Mouse (Mus musculus) heart, embryonic 10.5 days (tissue): ENCODE measurements at regions not wholly inside any gene's neighbourhood (a gene's known extent, or its start where the extent isn't known, plus 50 kb on each side); places are given as distances from the start of the nearest gene placed in this dataset.

ENCODE experiments used
- DNase-seq: peaks from one replicate; pipeline ENCODE4 v3.0.0-alpha.2; 2017; ENCODE audit warnings: low spot score
- H3K27ac ChIP-seq: fragments of 300-500 bp; sonication (generic); 2 replicates; pipeline ENCODE4 v1.5.1; 2016; ENCODE audit warnings: mild to moderate bottlenecking
- H3K27me3 ChIP-seq: fragments of 300-500 bp; sonication (generic); 2 replicates; pipeline ENCODE4 v1.6.1; 2016; ENCODE audit warnings: mild to moderate bottlenecking; ENCODE audit not compliant: poor library complexity, insufficient read depth, severe bottlenecking
- H3K36me3 ChIP-seq: fragments of 300-500 bp; sonication (generic); 2 replicates; pipeline ENCODE4 v1.6.1; 2016; ENCODE audit warnings: mild to moderate bottlenecking, moderate library complexity
- H3K4me1 ChIP-seq: fragments of 300-500 bp; sonication (generic); 2 replicates; pipeline ENCODE4 v1.6.1; 2016; ENCODE audit warnings: mild to moderate bottlenecking
- H3K4me3 ChIP-seq: fragments of 300-500 bp; sonication (generic); 2 replicates; pipeline ENCODE4 v1.5.1; 2016; ENCODE audit warnings: mild to moderate bottlenecking, moderate library complexity
- H3K9me3 ChIP-seq: fragments of 300-500 bp; sonication (generic); 2 replicates; pipeline ENCODE4 v1.6.1; 2016; ENCODE audit warnings: mild to moderate bottlenecking, moderate library complexity
- WGBS: fragments of 180-500 bp; shearing (Covaris S2); methylation state at CpG from one replicate; pipeline ENCODE4 v1.1.7; 2016; 5-methylcytosine and 5-hydroxymethylcytosine counted together

DNA sequence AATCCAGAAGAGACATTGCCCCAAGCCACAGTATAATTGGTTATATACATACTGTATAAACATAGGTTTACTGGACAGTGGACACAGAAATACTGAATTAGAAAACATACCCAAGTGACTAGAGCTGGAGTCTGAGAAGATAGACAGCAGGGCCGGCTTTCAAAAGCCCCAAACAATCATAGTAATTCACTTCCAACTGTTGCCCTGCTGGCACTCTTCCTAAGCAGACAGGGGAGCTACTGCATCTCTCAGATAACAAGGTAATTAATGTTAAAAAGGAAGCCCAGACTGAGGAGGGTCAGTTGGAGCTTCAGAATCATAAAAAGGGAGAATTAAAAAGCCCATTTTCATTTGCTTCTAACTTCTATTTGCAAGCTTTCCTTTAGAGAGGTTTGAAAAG lies 764.5 kb downstream of the Vgll3 start:
- H3K9me3 ChIP-seq, result no peaks in the 10 kb centered on the region
- no peaks in the 10 kb centered on the region for H3K4me1 ChIP-seq
- H3K4me3 ChIP-seq, result no peak overlapping the region
- WGBS, result 36% methylated on average over 1 of the region's 1 CpGs
- H3K27me3 ChIP-seq, result no peaks in the 10 kb centered on the region
- no peak overlapping the region for H3K27ac ChIP-seq
- no peak for DNase-seq
- H3K36me3 ChIP-seq, result no peaks in the 10 kb centered on the region

DNA sequence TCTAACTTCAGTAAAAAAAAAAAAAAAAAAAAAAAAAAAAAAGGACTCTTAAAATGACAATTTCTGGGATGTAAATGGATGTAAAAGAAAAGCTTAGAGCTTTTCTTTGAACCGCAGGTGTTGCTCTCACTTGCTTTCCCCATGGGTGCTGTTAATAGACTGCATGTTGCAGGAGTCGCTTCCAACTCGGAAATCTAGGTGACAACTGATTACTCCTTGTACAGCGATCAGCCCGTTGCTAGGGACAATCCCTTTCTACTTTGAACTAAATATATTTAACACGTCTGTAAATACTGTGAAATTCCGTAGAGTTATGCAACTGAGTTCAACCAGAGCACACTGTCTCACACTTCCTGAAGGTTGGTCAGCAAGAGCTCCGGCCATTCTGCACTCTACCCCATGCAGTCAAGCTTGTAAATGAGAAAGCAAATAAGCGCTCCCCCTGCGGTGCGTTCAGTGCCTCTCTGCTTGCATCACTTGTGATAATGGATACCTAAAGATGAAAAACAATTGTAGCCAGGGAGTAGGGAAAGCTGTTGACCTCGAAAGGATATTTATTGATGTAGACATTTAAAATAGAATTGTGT lies 770.7 kb downstream of the Vgll3 start:
- H3K27ac ChIP-seq, result no peak overlapping the region
- H3K36me3 ChIP-seq, result no peaks in the 10 kb centered on the region
- peak overlapping the region; percentile 44 for H3K4me3 ChIP-seq
- DNase-seq, result no peak
- H3K9me3 ChIP-seq, result no peaks in the 10 kb centered on the region
- H3K27me3 ChIP-seq, result no peaks in the 10 kb centered on the region
- H3K4me1 ChIP-seq, result no peaks in the 10 kb centered on the region
- 6% methylated on average over 12 of the region's 12 CpGs for WGBS

DNA sequence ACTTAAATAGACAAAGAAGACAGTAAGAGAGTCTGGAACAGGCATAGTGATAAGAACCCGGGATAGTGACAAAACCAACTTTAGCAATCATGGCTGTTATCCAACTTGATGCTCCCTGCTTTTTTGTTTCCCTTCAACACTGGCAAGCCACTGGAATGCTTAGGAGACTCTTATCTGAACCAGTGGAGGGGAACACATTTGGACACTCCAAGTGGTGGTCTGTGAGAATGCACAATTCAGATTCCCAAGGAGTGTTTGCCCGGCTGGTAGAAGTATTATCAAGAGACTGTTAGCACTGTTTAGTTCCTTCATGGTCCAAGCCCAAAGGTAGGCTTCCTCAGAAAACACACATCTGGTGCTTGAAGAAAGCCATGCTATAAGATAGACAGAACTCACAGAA lies 787.2 kb downstream of the Vgll3 start:
- Histone ChIP-seq H3K27ac (no peak overlapping the region), H3K9me3 (no peaks in the 10 kb centered on the region), H3K4me1 (no peaks in the 10 kb centered on the region), H3K27me3 (no peaks in the 10 kb centered on the region), H3K36me3 (no peaks in the 10 kb centered on the region), H3K4me3 (no peak overlapping the region)
- WGBS, result 26% methylated on average over 2 of the region's 2 CpGs
- no peak for DNase-seq

DNA sequence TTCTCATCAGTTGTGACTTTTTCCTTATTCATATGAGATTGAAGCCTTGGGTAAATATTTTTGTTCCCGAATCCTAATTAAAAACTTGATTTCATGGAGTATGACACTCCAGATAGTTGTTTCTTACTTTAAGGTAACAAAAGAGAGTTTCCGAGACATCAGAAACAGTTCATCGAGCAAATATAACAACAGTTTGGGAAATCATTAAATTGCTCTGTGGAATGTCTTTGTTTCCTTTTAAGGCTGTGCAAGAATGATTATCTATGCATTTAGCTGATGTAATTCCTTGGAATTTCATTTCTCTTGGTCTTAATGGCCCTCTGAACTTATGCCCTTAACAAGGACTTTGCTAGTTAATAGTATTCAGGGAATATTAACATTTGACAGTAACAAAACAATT lies 787.6 kb downstream of the Vgll3 start:
- no peak overlapping the region for H3K27ac ChIP-seq
- 87% methylated on average over 3 of the region's 3 CpGs for WGBS
- H3K36me3 ChIP-seq, result no peaks in the 10 kb centered on the region
- DNase-seq, result no peak
- H3K9me3 ChIP-seq, result no peaks in the 10 kb centered on the region
- H3K4me1 ChIP-seq, result no peaks in the 10 kb centered on the region
- H3K27me3 ChIP-seq, result no peaks in the 10 kb centered on the region
- no peak overlapping the region for H3K4me3 ChIP-seq

DNA sequence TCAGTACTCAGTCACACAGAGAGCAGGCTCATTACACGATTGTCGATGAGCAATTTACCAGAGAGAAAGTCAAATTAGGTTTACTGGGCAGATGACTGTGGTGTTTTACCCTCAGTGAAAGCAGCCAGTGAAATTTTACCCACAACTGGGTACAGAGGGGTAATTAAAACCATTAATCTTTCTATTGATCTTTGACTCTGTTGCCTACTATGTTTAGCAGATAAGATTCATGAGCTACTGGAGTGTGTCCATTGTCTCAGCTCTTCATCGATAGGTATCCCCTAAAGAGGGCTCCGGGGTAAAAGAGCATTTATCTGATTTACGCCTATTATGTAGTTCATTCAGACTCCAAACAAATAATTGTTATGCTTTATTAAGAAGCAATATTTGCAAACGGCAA lies 788.8 kb downstream of the Vgll3 start:
- no peaks in the 10 kb centered on the region for H3K4me1 ChIP-seq
- H3K36me3 ChIP-seq, result no peaks in the 10 kb centered on the region
- H3K9me3 ChIP-seq, result no peaks in the 10 kb centered on the region
- no peaks in the 10 kb centered on the region for H3K27me3 ChIP-seq
- WGBS, result 84% methylated on average over 6 of the region's 6 CpGs
- H3K4me3 ChIP-seq, result no peak overlapping the region
- H3K27ac ChIP-seq, result no peak overlapping the region
- no peak for DNase-seq
